Mouse (Mus musculus) forebrain, embryonic 14.5 days (tissue): Measurements from ENCODE around the gene Oscp1. TPM values are rescaled to one million over a fixed set of nuclear protein-coding genes. Genes with fewer than 3 reads are reported as not detected.

ENCODE experiments used
- polyA plus RNA-seq: library from polyadenylated mRNA; unstranded; fragments of >200 nt; fragmentation: Nextera tagmentation; extraction: Ambion mirVana; gene quantifications from 2 replicates; pipeline ENCODE4 v1.2.1, GENCODE M21; 2014

Oscp1 gene
- polyA plus RNA-seq, 1 experiment from 2014 or later = 32.0 TPM

Other genes starting within 250 kb of the Oscp1 start
- gene Csf3r, start 34.0 kb upstream of the Oscp1 start, polyA plus RNA-seq = 0.48 and 0.53 TPM in 2 replicates
- gene Mrps15, start 11.6 kb upstream of the Oscp1 start, polyA plus RNA-seq = 108 and 124 TPM in 2 replicates
- 63.1 and 76.6 TPM in 2 replicates for gene Lsm10, start 38.1 kb downstream of the Oscp1 start, polyA plus RNA-seq
- 22.2 and 25.1 TPM in 2 replicates for gene Stk40, start 45.4 kb downstream of the Oscp1 start, polyA plus RNA-seq
- gene Eva1b, start 89.2 kb downstream of the Oscp1 start, polyA plus RNA-seq = 13.4 and 14.2 TPM in 2 replicates
- gene Sh3d21, start 104.9 kb downstream of the Oscp1 start, polyA plus RNA-seq = 1.1 TPM in 2 replicates
- 128 and 152 TPM in 2 replicates for gene Thrap3, start 144.2 kb downstream of the Oscp1 start, polyA plus RNA-seq
- 54.8 and 67.8 TPM in 2 replicates for gene Map7d1, start 197.8 kb downstream of the Oscp1 start, polyA plus RNA-seq
- gene Trappc3, start 203.8 kb downstream of the Oscp1 start, polyA plus RNA-seq = 36.9 and 39.3 TPM in 2 replicates
- gene Col8a2, start 228.2 kb downstream of the Oscp1 start, polyA plus RNA-seq = 1.2 and 2.9 TPM in 2 replicates